Mouse (Mus musculus) myocyte (in vitro differentiated cells): ENCODE data around the gene D130043K22Rik. TPM values are rescaled to one million over a fixed set of nuclear protein-coding genes. Genes with fewer than 3 reads are reported as not detected.

Experiments used
- H3K27me3 ChIP-seq: one replicate; pipeline ENCODE4 v1.6.1; 2011; ENCODE audit not compliant: control insufficient read depth, insufficient read depth, insufficient read length
- H3K36me3 ChIP-seq: one replicate; pipeline ENCODE4 v1.6.1; 2011; ENCODE audit not compliant: control insufficient read depth, insufficient read depth
- H3K4me2 ChIP-seq: one replicate; pipeline ENCODE4 v1.6.1; 2011; ENCODE audit warnings: low read depth, control low read depth
- H3K4me3 ChIP-seq: one replicate; pipeline ENCODE4 v1.5.1; 2011; ENCODE audit warnings: mild to moderate bottlenecking, control low read depth, moderate library complexity
- H3K79me2 ChIP-seq: one replicate; pipeline ENCODE4 v1.6.1; 2011; ENCODE audit not compliant: control insufficient read depth, insufficient read depth
- H3ac ChIP-seq: one replicate; pipeline ENCODE4 v1.6.1; 2011; ENCODE audit not compliant: control insufficient read depth, insufficient read length
- CEBPB ChIP-seq: IDR thresholded peaks from 2 replicates; pipeline ENCODE4 v1.6.1; 2011; ENCODE audit warnings: mild to moderate bottlenecking, moderate library complexity; ENCODE audit not compliant: poor library complexity, insufficient read depth, severe bottlenecking
- E2F4 ChIP-seq: IDR thresholded peaks from one replicate; pipeline ENCODE4 v1.6.1; 2011; ENCODE audit warnings: mild to moderate bottlenecking, control low read depth, moderate library complexity; ENCODE audit not compliant: insufficient read depth
- MAX ChIP-seq: IDR thresholded peaks from one replicate; pipeline ENCODE4 v1.6.1; 2011; ENCODE audit warnings: low read depth, mild to moderate bottlenecking, control low read depth
- MYOD1 ChIP-seq, 3 experiments: IDR thresholded peaks; one replicate each; pipeline ENCODE4 v1.6.1; 2011; ENCODE audit warnings: control low read depth in 2 of 3, low read depth in 2 of 3, mild to moderate bottlenecking in 2 of 3, moderate library complexity in 1 of 3; ENCODE audit not compliant: insufficient read length in 2 of 3, control insufficient read depth in 1 of 3
- MYOG ChIP-seq, 3 experiments: IDR thresholded peaks; one replicate each; pipeline ENCODE4 v1.6.1; 2011; ENCODE audit warnings: control low read depth in 2 of 3, low read depth in 2 of 3, mild to moderate bottlenecking in 2 of 3; ENCODE audit not compliant: insufficient read length in 2 of 3, control insufficient read depth in 1 of 3, insufficient read depth in 1 of 3
- POLR2A ChIP-seq: IDR thresholded peaks from one replicate; pipeline ENCODE4 v1.6.1; 2011; ENCODE audit warnings: low read depth, mild to moderate bottlenecking, control low read depth, moderate library complexity; ENCODE audit not compliant: insufficient read length
- POLR2AphosphoS2 ChIP-seq: IDR thresholded peaks from one replicate; pipeline ENCODE4 v1.6.1; 2011; ENCODE audit warnings: low read depth, control low read depth; ENCODE audit not compliant: insufficient read length
- REST ChIP-seq: IDR thresholded peaks from one replicate; pipeline ENCODE4 v1.6.1; 2011; ENCODE audit warnings: mild to moderate bottlenecking, control low read depth, moderate library complexity; ENCODE audit not compliant: insufficient read depth, insufficient read length
- SRF ChIP-seq: IDR thresholded peaks from one replicate; pipeline ENCODE4 v1.6.1; 2011; ENCODE audit warnings: low read depth; ENCODE audit not compliant: control insufficient read depth, insufficient read length
- TCF12 ChIP-seq: IDR thresholded peaks from one replicate; pipeline ENCODE4 v1.6.1; 2011; ENCODE audit warnings: mild to moderate bottlenecking, control low read depth; ENCODE audit not compliant: poor library complexity, insufficient read depth, severe bottlenecking
- TCF3 ChIP-seq: IDR thresholded peaks from one replicate; pipeline ENCODE4 v1.6.1; 2011; ENCODE audit warnings: low read depth, control low read depth; ENCODE audit not compliant: insufficient read length
- USF1 ChIP-seq: IDR thresholded peaks from one replicate; pipeline ENCODE4 v1.6.1; 2011; ENCODE audit warnings: low read depth, mild to moderate bottlenecking, control low read depth, moderate library complexity
- polyA plus RNA-seq: library from polyadenylated mRNA; unstranded; fragments of >200 nt; fragmentation: generic; extraction: Trizol; gene quantifications from one replicate; pipeline ENCODE4 v1.2.1, GENCODE M21; 2012; ENCODE audit warnings: missing spikeins

Gene D130043K22Rik
- polyA plus RNA-seq, 1 experiment: not detected

- Histone ChIP-seq H3K36me3 (no peaks in the 10 kb centered on the region), H3K4me3 (no peak overlapping the region), H3K27me3 (no peaks in the 10 kb centered on the region), H3K79me2 (no peaks in the 10 kb centered on the region), H3K4me2 (no peak overlapping the region), H3ac (no peak overlapping the region)
- TF ChIP-seq CEBPB: no peak
- no peak for TF ChIP-seq TCF12
- no peak for TF ChIP-seq E2F4
- TF ChIP-seq MYOG (IDR thresholded peaks at IDR 0.05; ENCODE audit: control insufficient read depth in 1 of 3, insufficient read depth in 1 of 3, insufficient read length in 2 of 3, low read depth in 2 of 3): no peak
- no peak for TF ChIP-seq POLR2AphosphoS2
- TF ChIP-seq MYOD1 (IDR thresholded peaks at IDR 0.05; ENCODE audit: control insufficient read depth in 1 of 3, insufficient read length in 2 of 3, low read depth in 2 of 3): no peak
- no peak for TF ChIP-seq REST
- TF ChIP-seq USF1: no peak
- TF ChIP-seq MAX: no peak
- no peak for TF ChIP-seq POLR2A
- no peak for TF ChIP-seq TCF3
- TF ChIP-seq SRF: no peak
These were observed 88.3 kb downstream of the D130043K22Rik start for GRCm38 (mm10) chr13:24933199-24933598.

DNA sequence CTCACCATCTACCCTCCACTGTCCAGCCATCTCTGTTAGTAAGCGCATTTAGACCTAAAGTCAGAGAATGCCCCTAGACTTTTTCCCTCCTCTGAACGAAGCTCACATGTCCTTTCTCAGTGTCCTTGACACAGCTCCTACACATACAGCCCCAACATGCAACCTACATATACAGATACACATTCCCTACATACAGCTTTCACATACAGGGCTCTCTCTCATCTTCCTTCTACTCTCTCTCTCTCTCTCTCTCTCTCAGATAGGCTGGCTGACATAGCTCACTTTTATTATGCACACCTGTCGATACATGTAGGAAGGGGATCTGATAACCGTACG lies 91.8 kb downstream of the D130043K22Rik start:
- H3K4me3 ChIP-seq: peak overlapping the region; percentile 19
- peak overlapping the region; percentile 60 for H3K4me2 ChIP-seq
- no peaks in the 10 kb centered on the region for H3K79me2 ChIP-seq
- no peaks in the 10 kb centered on the region for H3K36me3 ChIP-seq
- H3ac ChIP-seq: peak overlapping the region; percentile 48
- no peaks in the 10 kb centered on the region for H3K27me3 ChIP-seq
- no peak for TF ChIP-seq CEBPB
- TF ChIP-seq E2F4: no peak
- TF ChIP-seq SRF: no peak

DNA sequence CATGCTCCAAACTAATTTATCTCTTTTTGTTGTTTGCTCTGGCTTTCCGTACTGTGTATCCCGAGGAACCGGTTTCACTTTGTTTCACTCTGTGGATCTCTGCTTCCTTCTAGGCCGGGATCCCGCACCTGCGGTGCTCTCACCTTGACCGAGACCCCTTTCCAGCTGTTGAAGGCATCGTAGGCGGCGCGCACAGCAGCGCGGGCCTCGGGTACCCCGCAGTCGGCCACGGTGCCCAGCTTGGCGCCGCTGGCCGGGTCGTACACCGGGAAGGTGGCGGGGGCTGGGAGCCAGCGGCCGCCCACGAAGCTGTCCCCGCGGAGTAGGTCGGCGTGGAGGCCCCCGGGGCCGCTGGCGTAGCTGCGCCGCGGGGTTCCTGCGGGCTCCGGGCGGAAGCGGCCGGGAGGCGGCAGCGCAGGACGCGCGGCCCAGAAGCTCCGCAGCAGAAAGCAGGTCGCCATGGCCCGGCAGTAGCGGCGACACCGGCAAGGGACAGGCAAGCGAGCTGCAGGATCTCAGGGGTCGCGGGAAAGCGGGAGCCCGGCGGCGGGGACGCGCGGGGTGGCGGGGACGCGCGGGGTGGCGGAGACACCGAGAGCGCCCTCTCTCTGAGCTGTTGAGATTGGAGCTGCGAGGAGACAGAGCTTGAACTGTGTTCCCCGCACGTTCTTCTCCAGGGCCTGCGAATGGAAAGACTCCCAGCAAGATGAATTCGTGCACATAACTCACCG lies 92.3 kb downstream of the D130043K22Rik start, which contains the start of gene Aldh5a1:
Gene Aldh5a1, minus strand, starts transcription at position 554 of the 731 bp plus-strand sequence.
- H3K79me2 ChIP-seq: no peaks in the 10 kb centered on the region
- peak within 1 kb of the TSS; percentile 87 for H3K4me2 ChIP-seq
- peak within 1 kb of the TSS; percentile 48 for H3ac ChIP-seq
- H3K36me3 ChIP-seq: no peaks in the 10 kb centered on the region
- no peaks in the 10 kb centered on the region for H3K27me3 ChIP-seq
- peak within 1 kb of the TSS; percentile 19 for H3K4me3 ChIP-seq
- no peak for TF ChIP-seq SRF
- TF ChIP-seq MYOD1 (IDR thresholded peaks at IDR 0.05; ENCODE audit: control insufficient read depth in 1 of 3, insufficient read length in 2 of 3, low read depth in 2 of 3): no peak
- TF ChIP-seq POLR2A: peak; percentile 28

DNA sequence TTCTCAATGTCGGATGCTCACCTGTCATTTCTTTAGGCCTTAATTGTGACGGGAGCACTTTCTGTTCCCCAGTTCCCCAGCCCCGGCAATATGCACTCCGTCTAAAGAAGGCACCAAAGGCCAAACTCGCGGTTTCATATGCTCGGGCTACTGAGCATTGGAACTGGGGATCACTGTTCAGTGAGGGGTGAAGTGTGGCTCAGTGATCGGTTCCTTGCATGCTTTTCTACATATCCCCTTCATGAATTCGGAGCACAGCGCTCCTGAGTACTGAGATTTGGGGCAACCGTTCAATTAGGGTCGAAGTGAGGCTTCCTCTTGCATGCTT lies 92.9 kb downstream of the D130043K22Rik start:
- Histone ChIP-seq H3ac (peak overlapping the region; percentile 48), H3K4me3 (peak overlapping the region; percentile 19), H3K27me3 (no peaks in the 10 kb centered on the region), H3K4me2 (peak overlapping the region; percentile 87), H3K79me2 (no peaks in the 10 kb centered on the region), H3K36me3 (no peaks in the 10 kb centered on the region)
- TF ChIP-seq SRF (no peak), CEBPB (no peak), MYOG (IDR thresholded peaks at IDR 0.05; ENCODE audit: control insufficient read depth in 1 of 3, insufficient read depth in 1 of 3, insufficient read length in 2 of 3, low read depth in 2 of 3) (no peak), POLR2AphosphoS2 (no peak), TCF12 (no peak), MAX (no peak), POLR2A (no peak), E2F4 (no peak), REST (no peak), TCF3 (no peak)

DNA sequence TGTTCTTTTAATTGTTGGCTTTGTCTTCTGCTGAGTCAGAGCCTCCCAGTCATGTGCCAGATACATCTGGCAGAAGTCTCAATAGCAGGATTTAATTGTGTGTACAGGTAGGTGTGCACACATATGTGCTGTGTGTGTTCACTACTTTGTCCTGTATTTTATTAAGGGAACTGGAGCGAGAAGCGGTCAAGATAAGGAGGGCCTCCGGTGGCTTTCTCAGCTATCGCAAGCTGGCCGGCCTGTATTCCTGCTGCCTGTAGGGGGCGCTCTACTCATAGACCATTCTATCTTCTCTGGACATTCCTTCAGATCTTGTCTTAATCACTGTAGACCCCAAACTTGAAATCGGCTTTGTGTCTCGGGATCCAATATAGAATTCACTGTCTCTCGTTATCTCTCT lies 93.7 kb downstream of the D130043K22Rik start:
- no peaks in the 10 kb centered on the region for H3K79me2 ChIP-seq
- no peaks in the 10 kb centered on the region for H3K36me3 ChIP-seq
- no peak overlapping the region for H3ac ChIP-seq
- H3K27me3 ChIP-seq: no peaks in the 10 kb centered on the region
- TF ChIP-seq POLR2A (no peak), USF1 (no peak), REST (no peak), TCF12 (no peak), MAX (no peak), SRF (no peak), CEBPB (no peak), E2F4 (no peak), MYOD1 (IDR thresholded peaks at IDR 0.05; ENCODE audit: control insufficient read depth in 1 of 3, insufficient read length in 2 of 3, low read depth in 2 of 3) (no peak), MYOG (IDR thresholded peaks at IDR 0.05; ENCODE audit: control insufficient read depth in 1 of 3, insufficient read depth in 1 of 3, insufficient read length in 2 of 3, low read depth in 2 of 3) (no peak)
- H3K4me2 ChIP-seq: peak overlapping the region; percentile 87
- H3K4me3 ChIP-seq: no peak overlapping the region
